Mouse (Mus musculus) neural tube, embryonic 13.5 days (tissue): ENCODE results near the gene Fbl. TPM values are rescaled to one million over a fixed set of nuclear protein-coding genes. Genes with fewer than 3 reads are reported as not detected.
"Not testable (repeated sequence)": the region's sequence is repeated elsewhere in the genome, so short reads cannot be mapped to it uniquely, and the experiment has no call there.

Source experiments
- ATAC-seq: fragments of 200-750 bp; cut with Nextera tagmentation; 2 replicates; pipeline ENCODE4 v1.8.0; 2017; ENCODE audit warnings: low read depth, mild to moderate bottlenecking, moderate TSS enrichment, moderate library complexity
- H3K27ac ChIP-seq: fragments of 300-500 bp; sonication (generic); replicated peaks from 2 replicates; pipeline ENCODE4 v1.5.1; 2015; ENCODE audit warnings: moderate library complexity, mild to moderate bottlenecking, inconsistent platforms
- H3K27me3 ChIP-seq: fragments of 300-500 bp; sonication (generic); 2 replicates; pipeline ENCODE4 v1.6.1; 2015; ENCODE audit warnings: mild to moderate bottlenecking, inconsistent platforms
- H3K36me3 ChIP-seq: fragments of 300-500 bp; sonication (generic); 2 replicates; pipeline ENCODE4 v1.6.1; 2015; ENCODE audit warnings: mild to moderate bottlenecking, inconsistent platforms
- H3K4me1 ChIP-seq: fragments of 300-500 bp; sonication (generic); replicated peaks from 2 replicates; pipeline ENCODE4 v1.6.1; 2015; ENCODE audit warnings: inconsistent platforms
- H3K4me2 ChIP-seq: fragments of 300-500 bp; sonication (generic); 2 replicates; pipeline ENCODE4 v1.6.1; 2015; ENCODE audit warnings: inconsistent platforms, mild to moderate bottlenecking, moderate library complexity
- H3K4me3 ChIP-seq: fragments of 300-500 bp; sonication (generic); 2 replicates; pipeline ENCODE4 v1.5.1; 2015; ENCODE audit warnings: mild to moderate bottlenecking, inconsistent platforms
- H3K9ac ChIP-seq: fragments of 300-500 bp; sonication (generic); 2 replicates; pipeline ENCODE4 v1.6.1; 2015; ENCODE audit warnings: moderate library complexity, mild to moderate bottlenecking, inconsistent platforms
- H3K9me3 ChIP-seq: fragments of 300-500 bp; sonication (generic); 2 replicates; pipeline ENCODE4 v1.6.1; 2016; ENCODE audit warnings: inconsistent platforms
- WGBS: fragments of 180-500 bp; shearing (Covaris S2); methylation state at CpG from one replicate; pipeline ENCODE4 v1.1.7; 2015; 5-methylcytosine and 5-hydroxymethylcytosine counted together
- polyA plus RNA-seq: library from polyadenylated mRNA; unstranded; fragments of >200 nt; fragmentation: Nextera tagmentation; extraction: Ambion mirVana; gene quantifications from 2 replicates; pipeline ENCODE4 v1.2.1, GENCODE M21; 2015

Gene Fbl
- polyA plus RNA-seq, 1 experiment from 2014 or later, result 81.3 TPM

GRCm38 (mm10) chr7:28227421-28227820, 57.9 kb downstream of the Fbl start:
- 95% methylated on average over 4 of the region's 4 CpGs for WGBS
- not testable (repeated sequence) for H3K4me2 ChIP-seq, H3K27ac ChIP-seq, H3K36me3 ChIP-seq, H3K9me3 ChIP-seq, H3K27me3 ChIP-seq, ATAC-seq, H3K4me1 ChIP-seq, H3K9ac ChIP-seq, H3K4me3 ChIP-seq

Other genes starting within 250 kb of the Fbl start
- 15.0 and 16.1 TPM in 2 replicates for gene Zfp974, start 240.2 kb upstream of the Fbl start, polyA plus RNA-seq
- gene Zfp780b, start 190.5 kb upstream of the Fbl start, polyA plus RNA-seq, result 28.0 and 35.8 TPM in 2 replicates
- 4.9 and 5.5 TPM in 2 replicates for gene Zfp850, start 155.6 kb upstream of the Fbl start, polyA plus RNA-seq
- 292 and 295 TPM in 2 replicates for gene Psmc4, start 119.6 kb upstream of the Fbl start, polyA plus RNA-seq
- gene Fcgbp, start 98.5 kb upstream of the Fbl start, polyA plus RNA-seq, result 0.14 TPM in 1 of 2 replicates, not detected in the other
- gene 9530053A07Rik, start 40.2 kb upstream of the Fbl start, polyA plus RNA-seq, result 0.06 and 0.07 TPM in 2 replicates
- 15.6 and 16.0 TPM in 2 replicates for gene Dyrk1b, start 9.8 kb downstream of the Fbl start, polyA plus RNA-seq
- gene Eid2, start 98.2 kb downstream of the Fbl start, polyA plus RNA-seq, result 7.0 and 13.5 TPM in 2 replicates
- gene Eid2b, start 108.0 kb downstream of the Fbl start, polyA plus RNA-seq, result 37.2 and 38.2 TPM in 2 replicates
- gene Selenov, start 121.5 kb downstream of the Fbl start, polyA plus RNA-seq, result 0.50 and 0.69 TPM in 2 replicates
- gene Dll3, start 132.5 kb downstream of the Fbl start, polyA plus RNA-seq, result 31.1 and 31.6 TPM in 2 replicates
- 125 and 131 TPM in 2 replicates for gene Timm50, start 142.4 kb downstream of the Fbl start, polyA plus RNA-seq
- 92.1 and 94.1 TPM in 2 replicates for gene Supt5, start 169.0 kb downstream of the Fbl start, polyA plus RNA-seq
- 533 and 537 TPM in 2 replicates for gene Rps16, start 180.9 kb downstream of the Fbl start, polyA plus RNA-seq
- 33.8 and 35.8 TPM in 2 replicates for gene Plekhg2, start 202.9 kb downstream of the Fbl start, polyA plus RNA-seq
- 4.9 and 6.5 TPM in 2 replicates for gene Zfp36, start 210.5 kb downstream of the Fbl start, polyA plus RNA-seq
- gene Med29, start 223.0 kb downstream of the Fbl start, polyA plus RNA-seq, result 35.7 and 45.4 TPM in 2 replicates
- 99.8 and 103 TPM in 2 replicates for gene Paf1, start 223.2 kb downstream of the Fbl start, polyA plus RNA-seq